Mouse (Mus musculus): ENCODE results near the gene Prkn. TPM values are rescaled to one million over a fixed set of nuclear protein-coding genes. Genes with fewer than 3 reads are reported as not detected.

Gene Prkn
- polyA plus RNA-seq, 1 experiment from 2014 or later = 2.3 TPM

GRCm38 (mm10) chr17:11679716-11680115 is 839.5 kb downstream of the Prkn start:
- ATAC-seq (ENCODE audit: low FRiP score, low TSS enrichment) = no peak
- Histone ChIP-seq H3K27me3 (ENCODE audit: control insufficient read depth, insufficient read depth, low read length) (no peaks in the 10 kb centered on the region), H3K9ac (ENCODE audit: low read length) (no peak overlapping the region), H3K4me2 (replicated peaks; ENCODE audit: low read depth) (no peak overlapping the region), H3K36me3 (ENCODE audit: control insufficient read depth, insufficient read depth, low read length) (no peaks in the 10 kb centered on the region), H3K4me1 (replicated peaks; ENCODE audit: control insufficient read depth, insufficient read depth) (no peaks in the 10 kb centered on the region), H3K9me3 (ENCODE audit: control insufficient read depth, low read length) (no peaks in the 10 kb centered on the region), H3K27ac (replicated peaks) (no peak overlapping the region), H3K4me3 (ENCODE audit: low read depth, low read length) (no peak overlapping the region)
- 88% methylated on average over 6 of the region's 6 CpGs for WGBS
- DNase-seq (ENCODE audit: low spot score) = no peak
- TF ChIP-seq EP300 (optimal IDR thresholded peaks at IDR 0.05) (no peak), CTCF (IDR thresholded peaks at IDR 0.05; ENCODE audit: low read depth) (no peak)

- Histone ChIP-seq H3K4me3 (ENCODE audit: low read depth, low read length) (no peak overlapping the region), H3K27me3 (ENCODE audit: control insufficient read depth, insufficient read depth, low read length) (no peaks in the 10 kb centered on the region), H3K36me3 (ENCODE audit: control insufficient read depth, insufficient read depth, low read length) (no peaks in the 10 kb centered on the region), H3K9ac (ENCODE audit: low read length) (no peak overlapping the region), H3K4me2 (replicated peaks; ENCODE audit: low read depth) (no peak overlapping the region), H3K9me3 (ENCODE audit: control insufficient read depth, low read length) (no peaks in the 10 kb centered on the region), H3K4me1 (replicated peaks; ENCODE audit: control insufficient read depth, insufficient read depth) (no peaks in the 10 kb centered on the region), H3K27ac (replicated peaks) (no peak overlapping the region)
- WGBS = 76% methylated on average over 9 of the region's 9 CpGs
- DNase-seq (ENCODE audit: low spot score) (no peak), ATAC-seq (ENCODE audit: low FRiP score, low TSS enrichment) (no peak)
- TF ChIP-seq EP300 (optimal IDR thresholded peaks at IDR 0.05) (no peak), CTCF (IDR thresholded peaks at IDR 0.05; ENCODE audit: low read depth) (no peak)
These were observed 840.3 kb downstream of the Prkn start for GRCm38 (mm10) chr17:11680456-11680855.

GRCm38 (mm10) chr17:11681825-11682372 is 841.7 kb downstream of the Prkn start:
- no peak overlapping the region for H3K9ac ChIP-seq (ENCODE audit: low read length)
- no peaks in the 10 kb centered on the region for H3K9me3 ChIP-seq (ENCODE audit: control insufficient read depth, low read length)
- no peak overlapping the region for H3K4me3 ChIP-seq (ENCODE audit: low read depth, low read length)
- no peaks in the 10 kb centered on the region for H3K36me3 ChIP-seq (ENCODE audit: control insufficient read depth, insufficient read depth, low read length)
- no peaks in the 10 kb centered on the region for H3K27me3 ChIP-seq (ENCODE audit: control insufficient read depth, insufficient read depth, low read length)
- WGBS = 62% methylated on average over 11 of the region's 11 CpGs
- no peaks in the 10 kb centered on the region for H3K4me1 ChIP-seq (replicated peaks; ENCODE audit: control insufficient read depth, insufficient read depth)
- no peak overlapping the region for H3K27ac ChIP-seq (replicated peaks)
- no peak for TF ChIP-seq CTCF (IDR thresholded peaks at IDR 0.05; ENCODE audit: low read depth)
- TF ChIP-seq EP300 (optimal IDR thresholded peaks at IDR 0.05) = no peak
- DNase-seq (ENCODE audit: low spot score) (no peak), ATAC-seq (ENCODE audit: low FRiP score, low TSS enrichment) (no peak)
- no peak overlapping the region for H3K4me2 ChIP-seq (replicated peaks; ENCODE audit: low read depth)

GRCm38 (mm10) chr17:11705005-11705404 is 864.8 kb downstream of the Prkn start:
- Histone ChIP-seq H3K4me2 (replicated peaks; ENCODE audit: low read depth) (no peak overlapping the region), H3K4me1 (replicated peaks; ENCODE audit: control insufficient read depth, insufficient read depth) (no peaks in the 10 kb centered on the region), H3K4me3 (ENCODE audit: low read depth, low read length) (no peak overlapping the region), H3K9me3 (ENCODE audit: control insufficient read depth, low read length) (no peaks in the 10 kb centered on the region), H3K9ac (ENCODE audit: low read length) (no peak overlapping the region), H3K27ac (replicated peaks) (no peak overlapping the region), H3K36me3 (ENCODE audit: control insufficient read depth, insufficient read depth, low read length) (no peaks in the 10 kb centered on the region), H3K27me3 (ENCODE audit: control insufficient read depth, insufficient read depth, low read length) (no peaks in the 10 kb centered on the region)
- WGBS = 77% methylated on average over 4 of the region's 4 CpGs
- DNase-seq (ENCODE audit: low spot score) (no peak), ATAC-seq (ENCODE audit: low FRiP score, low TSS enrichment) (no peak)
- no peak for TF ChIP-seq EP300 (optimal IDR thresholded peaks at IDR 0.05)
- no peak for TF ChIP-seq CTCF (IDR thresholded peaks at IDR 0.05; ENCODE audit: low read depth)

GRCm38 (mm10) chr17:11705761-11706160 is 865.6 kb downstream of the Prkn start:
- DNase-seq (ENCODE audit: low spot score) = no peak
- Histone ChIP-seq H3K9ac (ENCODE audit: low read length) (no peak overlapping the region), H3K4me3 (ENCODE audit: low read depth, low read length) (no peak overlapping the region), H3K4me2 (replicated peaks; ENCODE audit: low read depth) (no peak overlapping the region), H3K4me1 (replicated peaks; ENCODE audit: control insufficient read depth, insufficient read depth) (no peaks in the 10 kb centered on the region), H3K27ac (replicated peaks) (no peak overlapping the region), H3K36me3 (ENCODE audit: control insufficient read depth, insufficient read depth, low read length) (no peaks in the 10 kb centered on the region), H3K27me3 (ENCODE audit: control insufficient read depth, insufficient read depth, low read length) (no peaks in the 10 kb centered on the region), H3K9me3 (ENCODE audit: control insufficient read depth, low read length) (no peaks in the 10 kb centered on the region)
- ATAC-seq (ENCODE audit: low FRiP score, low TSS enrichment) = no peak
- TF ChIP-seq EP300 (optimal IDR thresholded peaks at IDR 0.05) = no peak
- no peak for TF ChIP-seq CTCF (IDR thresholded peaks at IDR 0.05; ENCODE audit: low read depth)
- 75% methylated on average over 9 of the region's 9 CpGs for WGBS

- Histone ChIP-seq H3K27ac (replicated peaks) (no peak overlapping the region), H3K4me1 (replicated peaks; ENCODE audit: control insufficient read depth, insufficient read depth) (no peaks in the 10 kb centered on the region), H3K9me3 (ENCODE audit: control insufficient read depth, low read length) (no peaks in the 10 kb centered on the region), H3K9ac (ENCODE audit: low read length) (no peak overlapping the region), H3K4me2 (replicated peaks; ENCODE audit: low read depth) (no peak overlapping the region), H3K4me3 (ENCODE audit: low read depth, low read length) (no peak overlapping the region), H3K36me3 (ENCODE audit: control insufficient read depth, insufficient read depth, low read length) (no peaks in the 10 kb centered on the region), H3K27me3 (ENCODE audit: control insufficient read depth, insufficient read depth, low read length) (no peaks in the 10 kb centered on the region)
- ATAC-seq (ENCODE audit: low FRiP score, low TSS enrichment) (no peak), DNase-seq (ENCODE audit: low spot score) (no peak)
- no peak for TF ChIP-seq CTCF (IDR thresholded peaks at IDR 0.05; ENCODE audit: low read depth)
- TF ChIP-seq EP300 (optimal IDR thresholded peaks at IDR 0.05) = no peak
- 35% methylated on average over 4 of the region's 4 CpGs for WGBS
These were observed 871.9 kb downstream of the Prkn start for GRCm38 (mm10) chr17:11712066-11712465.
